Mouse (Mus musculus): ENCODE measurements around the gene Ppih.

GRCm38 (mm10) chr4:119293574-119294258, 26.6 kb downstream of the Ppih start:
- TF ChIP-seq POLR2A (IDR thresholded peaks at IDR 0.05; ENCODE audit: borderline replicate concordance, extremely low read depth, insufficient read depth, insufficient read length, poor library complexity, severe bottlenecking) (no peak), CTCF (IDR thresholded peaks at IDR 0.05; ENCODE audit: borderline replicate concordance, extremely low read depth, insufficient read depth, insufficient read length) (no peak)

Measured in brain, embryonic 14.5 days (tissue).